Mouse (Mus musculus): ENCODE results near the gene Flrt1. TPM values are rescaled to one million over a fixed set of nuclear protein-coding genes. Genes with fewer than 3 reads are reported as not detected.

The Flrt1 gene
- total RNA-seq (2023) = 0.30 TPM

DNA sequence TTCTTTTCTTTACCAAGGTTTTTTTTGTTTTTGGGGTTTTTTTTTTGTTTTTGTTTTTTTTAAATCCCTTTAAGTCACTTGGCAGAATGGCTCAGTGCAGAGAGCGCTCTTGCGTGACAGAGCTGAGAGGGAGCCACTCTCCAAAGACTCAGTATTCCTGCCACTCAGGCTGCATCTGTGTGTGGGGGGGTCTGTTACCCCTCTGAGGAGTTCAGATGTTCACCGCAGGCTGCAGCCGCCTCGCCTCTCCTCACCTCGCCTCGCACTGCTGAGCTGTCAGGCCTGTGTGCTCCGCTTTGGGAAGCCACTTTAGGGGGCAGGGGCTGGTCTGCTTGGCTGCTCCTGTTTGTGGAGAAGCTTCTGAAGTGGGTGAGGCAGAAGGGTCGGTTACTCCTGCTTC lies at the start of gene Flrt1:
TSS of gene Flrt1 (minus strand) at position 186 of the 400 bp plus-strand sequence.

DNA sequence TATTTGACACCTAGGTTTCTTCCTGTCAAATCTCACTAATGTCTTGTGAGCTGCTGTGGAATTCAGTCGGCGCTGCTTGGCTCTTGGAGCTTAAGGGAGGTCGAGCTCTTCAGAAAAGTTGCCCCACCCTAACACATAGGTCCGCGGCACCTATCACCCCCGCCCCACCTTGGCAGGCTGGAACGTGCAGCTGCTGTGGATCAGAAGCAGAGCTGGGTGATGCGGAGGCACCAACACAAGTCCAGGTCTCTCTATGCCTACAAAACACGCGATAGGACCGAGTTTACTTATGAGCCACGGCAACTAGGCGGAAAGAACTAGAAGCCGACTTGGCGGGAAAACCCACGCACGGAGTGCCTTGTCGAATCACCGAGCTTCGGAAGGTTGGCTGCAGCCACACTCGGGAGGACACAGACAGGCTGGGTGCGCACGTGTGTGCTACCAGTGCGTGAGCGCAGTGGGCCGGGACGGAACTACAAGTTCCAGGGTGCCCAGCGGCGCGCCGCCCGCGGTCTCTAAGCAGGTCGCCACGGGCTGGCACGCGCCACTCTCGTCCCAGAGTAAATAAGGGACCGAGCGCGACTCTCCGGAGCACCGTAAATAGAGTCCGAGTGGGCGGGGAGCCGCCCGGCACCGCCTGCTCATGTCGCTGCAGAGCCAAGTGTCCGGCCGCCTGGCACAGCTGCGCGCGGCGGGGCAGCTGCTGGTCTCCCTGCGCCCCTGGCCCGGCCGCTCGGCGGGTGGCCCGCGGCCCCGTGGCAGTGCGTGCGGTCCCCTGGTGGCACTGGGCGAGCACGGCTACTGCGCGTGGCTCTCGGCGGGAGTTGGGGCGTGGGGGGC lies 49.1 kb downstream of the Flrt1 start, which contains the start of gene Macrod1:
TSS of gene Macrod1 (plus strand) at position 563 of the 840 bp plus-strand sequence.

Other genes with a start within 250 kb of the Flrt1 start
- 98.6 TPM for gene Ccdc88b, start 247.5 kb downstream of the Flrt1 start, total RNA-seq (2023)
- gene Trmt112, start 196.0 kb downstream of the Flrt1 start, total RNA-seq (2023) = 122 TPM
- 72.4 TPM for gene Prdx5, start 195.6 kb downstream of the Flrt1 start, total RNA-seq (2023)
- gene Esrra, start 183.9 kb downstream of the Flrt1 start, total RNA-seq (2023) = 32.5 TPM
- gene Catsperz, start 180.3 kb downstream of the Flrt1 start, total RNA-seq (2023) = not detected
- not detected for gene Kcnk4, start 171.2 kb downstream of the Flrt1 start, total RNA-seq (2023)
- gene Bad, start 163.9 kb downstream of the Flrt1 start, total RNA-seq (2023) = 8.7 TPM
- 9.8 TPM for gene Gpr137, start 163.2 kb downstream of the Flrt1 start, total RNA-seq (2023)
- 128 TPM for gene Ppp1r14b, start 130.8 kb downstream of the Flrt1 start, total RNA-seq (2023)
- 9.6 TPM for gene Plcb3, start 129.3 kb downstream of the Flrt1 start, total RNA-seq (2023)
- 20.2 TPM for gene Fkbp2, start 125.2 kb downstream of the Flrt1 start, total RNA-seq (2023)
- 8.7 TPM for gene Vegfb, start 118.1 kb downstream of the Flrt1 start, total RNA-seq (2023)
- 29.2 TPM for gene Dnajc4, start 113.2 kb downstream of the Flrt1 start, total RNA-seq (2023)
- gene Nudt22, start 109.6 kb downstream of the Flrt1 start, total RNA-seq (2023) = 5.4 TPM
- gene Trpt1, start 109.6 kb downstream of the Flrt1 start, total RNA-seq (2023) = 3.8 TPM
- gene Fermt3, start 86.3 kb downstream of the Flrt1 start, total RNA-seq (2023) = 189 TPM
- gene Stip1, start 65.8 kb downstream of the Flrt1 start, total RNA-seq (2023) = 103 TPM
- gene Macrod1, start 48.9 kb downstream of the Flrt1 start, total RNA-seq (2023) = 15.5 TPM
- 102 TPM for gene Otub1, start 100.6 kb upstream of the Flrt1 start, total RNA-seq (2023)
- 246 TPM for gene Cox8a, start 111.9 kb upstream of the Flrt1 start, total RNA-seq (2023)
- 32.5 TPM for gene Naa40, start 135.5 kb upstream of the Flrt1 start, total RNA-seq (2023)
- 1.0 TPM for gene Rcor2, start 161.6 kb upstream of the Flrt1 start, total RNA-seq (2023)
- 266 TPM for gene Mark2, start 236.1 kb upstream of the Flrt1 start, total RNA-seq (2023)